8 mouse cellular contexts compared by ENCODE assay signal in the genomic region with DNA sequence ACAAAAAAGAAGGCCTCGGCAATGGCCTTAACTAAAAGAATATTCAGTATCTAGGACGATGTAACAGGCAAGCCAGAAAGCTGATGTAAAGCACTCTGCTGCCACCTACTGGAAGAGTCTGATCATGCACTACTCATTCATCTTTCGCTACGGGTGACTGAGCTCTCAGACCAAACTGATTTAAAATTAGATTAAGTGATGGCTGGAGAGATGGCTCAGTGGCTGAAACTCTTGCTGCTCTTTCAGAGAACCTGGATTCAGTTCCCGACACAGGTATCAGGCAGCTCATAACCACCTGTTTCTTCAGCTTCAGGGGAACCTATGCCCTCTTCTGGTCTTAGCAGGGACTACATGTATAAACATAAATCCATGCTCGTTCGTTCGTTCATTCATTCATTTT. TPM values are rescaled to one million over a fixed set of nuclear protein-coding genes. Genes with fewer than 3 reads are reported as not detected.
DNase-seq lines count a peak whose midpoint lies in the region; ATAC-seq lines count a peak whose summit lies in the region.

No protein-coding gene starts in this region.

- DNase-seq in ZHBTc4 (ENCODE audit: low read depth, low spot score) = peak; percentile 80
- peak; percentile 63 to 77 for DNase-seq in cerebellum, postnatal 36 days
- DNase-seq in frontal cortex, postnatal 36 days (ENCODE audit: low spot score in 2 of 2) = peak; percentile 75 to 90
- DNase-seq in hindbrain, embryonic 14.5 days (ENCODE audit: low spot score) = peak; percentile 92
- peak; percentile 65 for DNase-seq in left cerebral cortex, adult 11 months (ENCODE audit: low spot score)
- peak; percentile 40 to 83 for DNase-seq in lung, postnatal 4 days
- peak; percentile 71 for DNase-seq in right cerebral cortex, adult 18-20 months
- DNase-seq in urinary bladder, postnatal 36 days (ENCODE audit: low spot score in 2 of 2) = peak; percentile 70 to 78

- peak overlapping the region; percentile 31; the same call in 1 of the 2 replicates for H3K4me2 ChIP-seq in hindbrain, embryonic 14.5 days (replicated peaks)

- no peak overlapping the region for H3K9ac ChIP-seq in hindbrain, embryonic 14.5 days

- WGBS in hindbrain, embryonic 14.5 days = 21% methylated on average over 8 of the region's 8 CpGs

- H3K4me1 ChIP-seq in hindbrain, embryonic 14.5 days (replicated peaks; ENCODE audit: control insufficient read depth, insufficient read depth, low read length) = no peaks in the 10 kb centered on the region

- ATAC-seq in hindbrain, embryonic 14.5 days (ENCODE audit: low FRiP score) = peak; percentile 55; the same call in 1 of the 2 replicates

- H3K27ac ChIP-seq in hindbrain, embryonic 14.5 days = no peak overlapping the region

- no peak overlapping the region for H3K4me3 ChIP-seq in hindbrain, embryonic 14.5 days (replicated peaks; ENCODE audit: low read length)

- H3K9me3 ChIP-seq in hindbrain, embryonic 14.5 days (ENCODE audit: control insufficient read depth, low read length) = no peaks in the 10 kb centered on the region

- H3K36me3 ChIP-seq in hindbrain, embryonic 14.5 days (replicated peaks; ENCODE audit: control insufficient read depth, insufficient read depth) = peaks cover 33% of the 10 kb centered on the region; the same call in 1 of the 2 replicates

- H3K27me3 ChIP-seq in hindbrain, embryonic 14.5 days (ENCODE audit: control insufficient read depth, insufficient read depth, low read length) = no peaks in the 10 kb centered on the region

RNA-seq across cellular contexts. Expression of gene Asb7, which starts 27.8 kb away (rescaled TPM):
- 15.2 and 15.8 TPM in 2 replicates for polyA plus RNA-seq in hindbrain, embryonic 14.5 days (2014; fragmentation: Nextera tagmentation; extraction: Ambion mirVana)

RNA-seq across cellular contexts. Expression of gene Lins1, which starts 28.1 kb away (rescaled TPM):
- polyA plus RNA-seq in hindbrain, embryonic 14.5 days (2014; fragmentation: Nextera tagmentation; extraction: Ambion mirVana) = 18.0 and 18.5 TPM in 2 replicates
